Mouse (Mus musculus) layer of hippocampus, adult 18-20 months (tissue): ENCODE measurements around the gene Snx29. TPM values are rescaled to one million over a fixed set of nuclear protein-coding genes. Genes with fewer than 3 reads are reported as not detected.
"Not testable (repeated sequence)": the region's sequence is repeated elsewhere in the genome, so short reads cannot be mapped to it uniquely, and the experiment has no call there.

Source experiments
- DNase-seq, 2 experiments: peaks; one replicate each; pipeline ENCODE4 v3.0.0; 2022; ENCODE audit warnings: low spot score in 2 of 2
- total RNA-seq, 2 experiments: library from RNA; stranded (reverse); gene quantifications; 2 replicates each; pipeline ENCODE4 v1.2.3; 2021

Gene Snx29
- total RNA-seq, 2 experiments from 2014 or later = 20.5 to 24.6 TPM

DNA sequence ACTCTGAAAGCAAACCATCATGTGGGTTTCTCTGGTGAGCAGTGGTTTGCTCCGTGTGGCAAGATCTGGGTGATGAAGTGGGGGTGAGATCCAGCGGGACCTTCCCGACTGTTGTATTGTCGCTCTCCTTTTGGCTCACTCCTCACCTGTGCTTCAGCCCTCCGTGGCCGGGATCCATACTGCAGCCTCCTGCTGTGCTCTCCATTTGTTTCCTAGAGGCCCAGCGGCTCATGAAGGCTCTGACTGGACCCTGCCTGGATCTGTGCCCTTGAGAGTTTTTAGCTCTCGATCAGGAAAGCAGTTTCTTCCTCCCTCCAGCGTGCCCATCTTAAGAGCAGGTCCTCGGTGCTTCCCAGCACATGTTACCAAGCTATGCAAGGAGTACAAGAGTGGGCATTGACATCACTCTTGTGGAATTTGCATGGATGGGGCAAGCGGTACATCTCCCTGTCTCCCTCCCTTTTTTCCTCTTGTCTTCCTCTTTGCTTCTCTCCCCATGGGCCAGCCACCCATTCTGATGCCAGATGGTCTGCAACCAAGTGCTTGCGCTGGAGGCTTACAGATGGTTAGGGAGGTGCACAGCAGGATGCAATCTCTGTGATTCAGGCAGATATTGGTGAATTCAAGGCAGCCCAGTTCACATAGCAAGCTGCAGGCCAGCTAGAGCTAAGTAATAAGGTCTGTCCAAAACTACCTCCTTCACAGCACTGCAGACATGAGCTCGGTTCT, 207.9 kb downstream of the Snx29 start:
- peak in 1 of 2 experiments; percentile 18 for DNase-seq

DNA sequence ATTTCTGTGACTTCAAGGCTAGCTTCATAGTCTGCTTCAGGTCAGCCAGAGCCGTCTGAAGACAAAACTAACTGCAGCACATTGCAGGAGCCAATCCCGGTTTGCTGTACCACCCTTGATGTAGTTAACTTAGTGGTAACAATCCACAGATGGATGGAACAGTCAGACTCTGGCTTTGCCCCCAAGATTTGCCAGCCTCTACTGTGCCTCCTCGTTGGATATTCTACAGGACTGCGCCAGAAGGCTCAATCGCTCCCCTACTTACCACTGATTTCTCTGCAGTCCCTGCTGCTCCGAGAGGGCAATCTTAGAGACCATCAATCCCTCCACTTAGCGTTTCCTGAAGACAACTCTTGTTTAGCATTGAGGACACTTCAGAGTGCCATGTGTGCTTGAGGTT, 208.7 kb downstream of the Snx29 start:
- no peak for DNase-seq

DNA sequence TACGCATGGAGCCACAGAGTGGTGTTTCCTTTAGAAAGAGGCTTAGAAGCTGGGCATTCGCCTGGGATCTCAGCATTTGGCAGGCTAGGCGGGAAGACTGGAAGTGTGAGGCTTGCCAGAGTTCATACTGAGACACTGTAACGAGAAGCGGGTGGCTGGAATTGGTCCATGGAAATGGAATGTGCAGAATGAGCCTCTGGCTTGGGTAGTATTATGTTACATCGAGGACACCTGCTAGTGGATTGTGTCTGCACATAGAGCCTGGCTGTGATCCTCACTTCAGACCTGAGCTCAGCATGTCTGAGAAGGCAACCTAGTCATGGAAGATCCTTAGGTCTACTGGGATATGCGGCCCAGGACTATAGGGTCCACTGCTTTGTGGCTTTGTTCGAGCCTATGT, 209.9 kb downstream of the Snx29 start:
- DNase-seq = peak; percentile 15 to 65

DNA sequence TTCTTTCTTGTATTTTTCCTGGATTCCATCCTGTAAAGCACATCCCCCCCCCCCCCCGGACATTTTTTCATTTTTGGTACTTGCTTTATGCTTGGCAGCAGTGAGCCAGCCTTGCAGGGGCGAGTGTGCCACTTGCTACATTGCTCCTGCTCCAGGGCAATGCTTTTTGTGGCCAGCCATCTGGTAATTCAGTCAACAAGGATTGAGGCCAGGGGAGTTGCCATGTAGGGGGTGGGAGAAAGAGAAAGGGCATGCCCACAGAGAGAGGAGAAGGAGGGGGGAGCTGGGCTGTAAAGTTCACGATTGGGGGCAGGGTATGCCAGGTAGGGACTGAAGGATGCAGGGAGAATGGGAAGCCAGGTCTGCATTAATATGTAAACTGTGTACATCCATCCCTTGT, 210.7 kb downstream of the Snx29 start:
- no peak for DNase-seq

DNA sequence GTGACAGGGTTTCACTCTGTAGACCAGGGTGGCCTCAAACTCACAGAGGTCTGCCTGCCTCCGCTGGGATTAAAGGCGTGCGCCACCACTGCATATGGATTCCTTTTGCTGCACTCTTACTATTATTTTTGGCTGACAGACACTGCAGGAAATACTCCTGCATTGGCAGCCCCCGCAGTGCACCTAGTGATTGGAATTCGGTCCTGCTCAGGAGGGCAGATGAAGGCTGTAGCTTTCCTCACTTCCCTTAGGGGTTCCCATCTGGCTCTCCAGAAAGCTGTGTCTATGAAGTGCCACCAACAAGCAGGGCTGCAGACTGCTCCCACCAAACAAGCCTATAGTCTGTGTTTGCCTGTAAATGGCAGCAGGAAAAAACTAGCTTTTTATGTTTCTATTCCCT, 215.0 kb downstream of the Snx29 start:
- no peak for DNase-seq

DNA sequence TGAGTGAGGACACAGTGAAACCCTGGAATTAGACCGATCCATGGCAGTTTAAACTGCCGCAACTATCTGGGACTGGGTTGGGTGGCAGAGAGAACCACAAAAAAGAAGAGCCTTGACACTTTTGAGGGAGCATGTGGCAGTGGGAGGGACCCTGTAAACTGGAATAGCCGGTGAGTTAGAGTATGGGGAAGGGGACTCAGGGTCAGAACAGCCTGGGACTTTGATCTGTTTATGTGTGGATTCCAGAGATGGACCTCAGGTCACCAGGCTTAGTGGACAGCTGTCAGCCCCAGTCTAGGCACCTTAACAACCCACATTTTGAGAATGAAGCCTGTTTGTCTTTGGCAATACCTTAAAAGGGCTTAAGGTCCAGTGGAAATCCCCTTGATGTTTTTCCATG, 215.5 kb downstream of the Snx29 start:
- DNase-seq = no peak

DNA sequence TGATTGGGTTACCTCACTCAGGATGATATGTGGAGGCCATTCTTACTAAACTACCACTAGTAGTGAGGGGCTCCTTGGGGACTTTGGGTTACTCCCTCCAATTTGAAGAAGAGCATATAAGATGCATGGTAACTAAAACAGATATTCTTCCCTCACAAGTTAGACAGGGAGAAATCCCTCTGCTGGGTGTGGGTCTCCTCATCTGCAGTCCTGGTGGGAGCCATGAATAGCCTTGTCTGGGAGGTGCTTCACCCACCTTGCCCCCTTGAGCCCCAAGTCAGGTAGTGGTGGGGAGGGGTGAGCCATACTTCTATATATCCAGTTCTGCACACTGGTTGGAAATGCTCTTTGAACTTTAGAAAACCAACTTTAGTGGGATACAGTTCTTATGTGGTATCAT, 218.3 kb downstream of the Snx29 start:
- no peak for DNase-seq

DNA sequence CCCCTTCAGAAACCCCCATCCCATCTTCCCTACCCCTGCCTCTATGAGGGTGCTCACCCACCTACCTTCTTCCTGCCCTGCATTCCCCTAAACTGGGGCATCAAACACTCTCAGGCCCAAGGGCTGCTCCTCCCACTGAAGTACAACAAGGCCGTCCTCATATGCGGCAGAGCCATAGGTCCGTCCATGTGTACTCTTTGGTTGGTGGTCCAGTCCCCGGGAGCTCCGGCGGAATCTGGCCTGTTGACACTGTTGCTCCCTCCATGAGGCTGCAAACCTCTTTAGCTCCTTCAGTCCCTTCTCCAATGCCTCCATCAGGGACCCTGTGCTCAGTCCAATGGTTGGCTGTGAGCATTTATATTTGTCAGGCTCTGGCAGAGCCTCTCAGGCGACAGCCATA, 219.1 kb downstream of the Snx29 start:
- no peak for DNase-seq

DNA sequence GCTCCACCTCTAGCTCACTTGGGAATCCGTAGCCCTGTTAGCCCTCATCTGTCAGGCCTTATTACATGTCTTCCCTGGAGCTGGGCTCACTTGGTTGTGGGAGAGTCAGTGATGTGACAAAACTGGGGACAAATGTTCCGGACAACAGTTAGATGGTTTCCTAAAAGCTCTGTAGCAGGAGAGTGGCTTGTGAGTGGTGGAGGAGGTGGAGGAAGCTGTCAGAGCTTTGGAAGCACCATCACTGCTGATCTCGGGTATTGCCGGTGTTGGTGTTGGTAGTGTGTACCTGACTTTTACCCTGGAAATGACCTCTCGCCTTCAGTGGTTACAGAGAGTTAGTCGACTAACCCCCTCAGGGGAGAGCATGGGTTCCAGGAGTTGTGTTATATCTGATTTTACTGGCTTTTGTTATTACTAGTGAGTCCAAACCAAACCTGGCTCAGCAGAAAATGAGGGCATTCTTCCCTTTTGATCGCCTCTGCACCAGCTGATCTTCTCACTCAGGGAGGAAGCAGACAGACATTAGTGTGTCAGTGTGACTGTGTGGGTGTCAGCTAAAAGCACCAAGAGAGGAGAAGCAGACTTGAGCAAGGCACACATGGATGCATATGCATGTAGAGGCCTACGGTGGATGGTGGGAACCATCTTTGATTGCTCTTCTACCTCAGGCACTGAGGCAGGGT, 227.5 kb downstream of the Snx29 start:
- peak; percentile 32 to 70 for DNase-seq

DNA sequence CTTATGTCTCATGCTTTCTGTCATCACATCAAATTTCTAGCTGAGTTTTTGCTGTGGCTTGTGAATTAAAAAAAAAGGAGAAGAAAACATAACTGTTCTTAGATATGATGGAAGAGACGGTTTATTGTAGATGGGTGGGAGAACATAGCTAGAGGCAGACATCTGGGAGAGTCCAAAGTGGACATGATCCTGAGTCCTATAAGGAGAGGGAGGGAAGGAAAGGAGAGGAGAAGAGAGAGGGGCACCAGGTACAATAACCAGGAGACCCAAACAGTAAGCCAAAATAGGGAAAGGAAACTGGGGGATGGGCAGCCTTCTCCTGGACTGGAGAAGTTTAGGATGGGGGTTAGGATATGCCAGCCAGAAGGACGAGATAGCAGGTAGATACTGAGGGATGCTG, 239.0 kb downstream of the Snx29 start:
- DNase-seq = no peak

DNA sequence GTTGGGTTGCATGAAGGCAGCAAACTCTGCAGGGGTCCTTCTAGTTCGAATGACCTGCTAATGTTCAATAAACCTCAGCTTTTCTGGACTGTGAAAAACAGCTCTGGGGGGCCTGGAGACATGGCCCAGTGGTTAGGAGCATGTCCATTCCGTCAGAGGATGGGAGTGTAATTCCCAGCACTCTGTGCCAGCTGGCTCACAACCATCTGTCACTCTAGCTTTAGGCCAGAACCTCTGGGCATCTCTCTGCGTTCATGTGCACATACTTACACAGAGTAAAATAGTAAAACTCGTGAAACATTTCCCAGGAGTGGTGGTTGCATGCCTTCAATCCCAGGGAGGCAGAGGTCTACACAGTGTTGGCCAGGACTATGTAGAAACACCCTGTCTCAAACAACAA, 241.1 kb downstream of the Snx29 start:
- no peak for DNase-seq

DNA sequence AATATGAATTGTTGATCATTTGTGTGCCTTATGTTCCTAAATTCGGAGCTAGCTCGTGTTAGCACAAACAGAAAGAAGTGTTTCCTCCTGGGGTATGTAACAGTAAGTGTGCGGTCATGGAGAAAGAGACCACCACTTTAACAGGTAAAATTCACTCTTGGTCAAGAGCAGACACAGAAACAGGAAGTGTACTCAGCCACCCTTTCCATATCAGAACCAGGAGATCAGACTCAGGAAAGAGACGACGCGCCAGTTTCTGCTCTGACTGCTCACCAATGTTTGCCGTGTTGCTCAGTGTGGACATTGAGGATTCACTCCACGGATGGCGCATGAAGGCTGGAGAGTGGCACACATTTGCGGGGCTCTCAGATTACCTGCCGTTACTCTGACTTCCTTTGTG, 242.4 kb downstream of the Snx29 start:
- DNase-seq = no peak

DNA sequence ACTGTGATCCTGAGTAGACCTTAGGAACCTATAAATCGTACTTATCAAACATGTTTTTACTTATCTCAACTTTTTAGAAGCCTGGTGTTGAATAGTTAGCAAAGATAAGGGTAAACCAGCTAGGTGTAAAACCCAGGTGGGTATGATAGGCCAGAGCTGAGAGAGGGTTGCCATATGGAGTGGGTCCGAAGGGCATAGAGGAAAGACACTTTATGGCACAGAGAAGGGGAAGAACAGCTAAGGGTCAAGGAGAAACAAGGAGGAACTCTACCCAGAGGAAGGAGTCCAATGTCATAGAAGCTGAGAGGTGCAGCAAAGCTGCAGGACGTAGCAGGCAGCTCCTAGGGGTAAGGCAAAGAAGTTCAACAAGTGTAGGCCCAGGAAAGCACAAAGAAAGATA, 244.9 kb downstream of the Snx29 start:
- DNase-seq = no peak

DNA sequence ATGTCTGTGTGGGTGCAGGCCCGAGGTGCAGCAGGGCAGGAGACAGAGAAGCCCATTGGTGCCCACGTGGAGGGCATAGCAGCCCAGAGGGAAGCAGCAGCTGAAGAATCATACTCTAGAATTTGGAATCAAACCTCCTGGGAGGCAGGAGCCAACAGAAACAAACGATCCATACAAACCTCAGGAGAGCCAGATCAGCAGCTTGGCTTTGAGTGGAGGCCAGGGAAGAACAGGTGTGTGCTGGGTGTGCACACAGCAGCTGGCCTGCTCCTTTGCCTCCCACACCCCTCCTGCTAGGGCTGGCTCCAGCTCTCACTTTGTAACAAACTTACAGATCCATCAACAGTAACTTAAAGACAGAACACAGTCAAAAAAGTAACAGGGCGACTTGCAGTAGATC, 245.4 kb downstream of the Snx29 start:
- peak; percentile 25 to 35 for DNase-seq

DNA sequence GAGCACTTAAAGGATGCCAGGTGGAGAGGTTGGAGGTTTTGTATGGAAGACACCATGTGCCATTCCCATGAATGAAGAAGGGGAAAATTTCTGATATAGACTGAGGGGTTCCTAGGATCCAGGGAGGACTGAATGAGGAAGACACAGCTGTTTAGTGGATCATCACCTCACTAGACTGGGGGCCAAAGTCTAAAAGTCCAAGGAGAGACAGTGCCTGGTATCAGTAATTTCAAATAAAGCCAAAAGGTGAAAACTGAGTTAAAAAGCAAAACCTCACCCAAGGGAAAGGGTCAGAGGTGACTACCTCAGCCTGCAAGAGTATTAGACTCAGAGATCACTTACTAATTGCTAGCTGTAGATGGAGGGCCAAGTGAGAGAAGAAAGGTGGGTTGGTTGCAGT, 245.9 kb downstream of the Snx29 start:
- DNase-seq = no peak

DNA sequence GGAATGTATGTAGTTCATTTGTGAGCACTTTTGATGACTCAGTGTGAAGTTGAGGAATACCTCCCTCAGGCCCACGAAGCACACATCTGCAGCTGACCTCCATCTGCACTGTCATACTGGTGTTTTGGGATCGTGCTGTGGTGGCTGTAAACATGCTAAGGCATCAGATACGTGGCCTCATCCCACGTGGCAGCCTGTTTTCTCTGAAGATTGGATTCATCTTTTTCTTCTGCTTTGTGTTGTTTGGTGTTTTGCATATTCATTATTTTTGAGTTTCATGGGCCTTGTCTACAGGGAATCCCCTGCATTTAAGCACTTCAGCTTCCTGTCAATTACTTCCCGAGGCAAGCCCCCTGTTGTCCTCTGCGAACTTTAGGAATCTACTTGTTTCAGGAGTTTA, 246.4 kb downstream of the Snx29 start:
- no peak for DNase-seq

DNA sequence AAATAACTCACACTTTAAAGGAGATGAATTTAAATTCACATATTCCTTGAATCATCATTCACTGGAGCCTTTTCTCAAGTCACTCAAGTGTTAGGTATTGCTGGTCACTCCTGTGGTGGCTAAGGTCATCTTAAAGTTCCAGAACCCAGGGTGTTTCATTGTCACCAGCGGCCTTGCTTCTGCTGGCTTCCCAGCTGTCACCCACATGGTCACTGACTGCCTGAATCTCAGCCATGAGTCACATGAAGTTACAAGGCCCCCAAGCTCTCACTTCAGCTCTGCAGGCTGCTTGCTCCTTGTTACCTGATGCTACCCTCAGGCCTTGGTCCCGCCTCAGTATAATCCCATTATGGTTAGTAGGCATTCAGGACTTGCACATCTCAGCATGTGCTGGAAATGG, 247.4 kb downstream of the Snx29 start:
- no peak for DNase-seq

DNA sequence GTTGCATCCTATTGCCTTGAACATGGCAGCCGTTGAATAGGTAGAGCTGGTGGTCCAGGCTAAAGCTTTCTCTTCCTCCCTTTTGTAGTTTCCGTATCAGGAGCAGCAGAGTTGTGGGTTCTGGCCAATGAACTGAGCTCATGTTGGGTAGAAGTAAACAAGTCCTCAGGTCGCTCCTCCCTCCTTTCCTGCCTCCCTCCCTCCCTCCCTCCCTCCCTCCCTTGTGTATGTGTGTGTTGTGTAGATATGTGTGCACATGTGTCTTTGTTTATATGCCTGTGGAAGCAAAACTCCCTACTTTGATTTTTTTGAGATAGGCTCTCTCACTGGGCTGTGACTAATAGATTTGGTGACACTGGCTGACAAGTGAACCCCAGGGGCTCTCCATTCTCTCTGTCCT, 251.8 kb downstream of the Snx29 start:
- DNase-seq = no peak

DNA sequence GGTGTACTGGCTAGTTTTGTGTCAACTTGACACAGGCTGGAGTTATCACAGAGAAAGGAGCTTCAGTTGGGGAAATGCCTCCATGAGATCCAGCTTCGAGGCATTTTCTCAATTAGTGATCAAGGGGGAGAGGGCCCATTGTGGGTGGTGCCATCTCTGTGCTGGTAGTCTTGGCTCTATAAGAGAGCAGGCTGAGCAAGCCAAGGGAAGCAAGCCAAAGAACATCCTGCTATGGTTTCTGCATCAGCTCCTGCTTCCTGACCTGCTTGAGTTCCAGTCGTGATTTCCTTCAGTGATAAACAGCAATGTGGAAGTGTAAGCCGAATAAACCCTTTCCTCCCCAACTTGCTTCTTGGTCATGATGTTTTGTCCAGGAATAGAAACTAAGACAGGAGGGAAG, 253.0 kb downstream of the Snx29 start:
- DNase-seq = not testable (repeated sequence)

DNA sequence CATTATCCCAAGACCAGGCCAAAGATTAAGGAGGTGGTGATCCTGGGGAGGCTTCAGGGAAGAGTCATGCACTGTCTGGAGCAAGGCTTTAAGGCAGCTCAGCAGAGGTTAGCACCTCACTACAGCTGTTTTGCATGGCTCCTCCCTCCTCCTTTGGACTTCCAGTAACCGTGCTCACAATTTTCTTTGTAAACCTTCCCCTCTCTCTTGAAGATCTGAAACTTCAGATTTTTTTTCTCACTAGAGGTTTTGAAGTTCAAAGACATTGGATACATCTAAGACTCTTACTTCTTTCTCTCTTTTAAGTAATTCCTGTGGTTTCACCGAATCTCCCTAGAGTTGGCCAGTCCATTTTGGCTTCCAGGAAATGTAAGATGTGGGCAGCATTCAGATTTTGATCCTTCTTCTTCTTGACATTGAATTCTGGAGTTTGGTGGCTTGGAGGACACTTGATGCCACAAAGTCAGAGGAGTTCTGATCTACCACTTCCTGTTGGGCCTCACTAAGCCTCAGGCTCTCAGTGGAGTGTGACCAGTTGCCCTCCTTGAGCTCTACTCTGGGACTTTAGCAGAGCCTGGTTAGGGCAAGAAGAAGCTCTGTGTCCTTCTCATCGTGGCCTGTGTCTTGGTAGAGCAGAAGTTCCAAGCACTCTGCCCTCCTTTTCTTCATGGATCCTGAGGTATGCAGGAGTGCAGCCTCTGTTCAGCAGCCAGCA, 255.0 kb downstream of the Snx29 start:
- no peak for DNase-seq

DNA sequence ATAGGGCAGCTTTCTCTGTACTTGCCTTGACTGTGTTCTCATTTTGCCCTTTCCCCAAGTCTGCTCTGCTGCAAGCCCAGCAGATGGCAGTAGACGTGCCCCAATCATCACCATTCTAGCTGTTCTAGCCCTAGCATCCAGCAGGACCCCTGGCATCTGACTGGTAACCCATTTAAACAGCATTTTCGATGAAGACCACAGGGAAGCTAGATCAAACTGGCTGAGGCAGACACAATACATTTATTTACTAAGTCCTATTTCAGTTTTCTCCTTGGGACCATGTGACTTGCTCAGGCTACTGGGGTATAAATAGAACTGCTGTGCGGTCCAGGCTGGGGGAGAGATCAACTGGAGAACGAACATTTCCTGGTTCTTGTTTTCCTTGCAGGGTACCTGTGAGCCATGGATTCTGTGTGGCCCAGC, 257.0 kb downstream of the Snx29 start:
- DNase-seq = peak; percentile 37 to 70

DNA sequence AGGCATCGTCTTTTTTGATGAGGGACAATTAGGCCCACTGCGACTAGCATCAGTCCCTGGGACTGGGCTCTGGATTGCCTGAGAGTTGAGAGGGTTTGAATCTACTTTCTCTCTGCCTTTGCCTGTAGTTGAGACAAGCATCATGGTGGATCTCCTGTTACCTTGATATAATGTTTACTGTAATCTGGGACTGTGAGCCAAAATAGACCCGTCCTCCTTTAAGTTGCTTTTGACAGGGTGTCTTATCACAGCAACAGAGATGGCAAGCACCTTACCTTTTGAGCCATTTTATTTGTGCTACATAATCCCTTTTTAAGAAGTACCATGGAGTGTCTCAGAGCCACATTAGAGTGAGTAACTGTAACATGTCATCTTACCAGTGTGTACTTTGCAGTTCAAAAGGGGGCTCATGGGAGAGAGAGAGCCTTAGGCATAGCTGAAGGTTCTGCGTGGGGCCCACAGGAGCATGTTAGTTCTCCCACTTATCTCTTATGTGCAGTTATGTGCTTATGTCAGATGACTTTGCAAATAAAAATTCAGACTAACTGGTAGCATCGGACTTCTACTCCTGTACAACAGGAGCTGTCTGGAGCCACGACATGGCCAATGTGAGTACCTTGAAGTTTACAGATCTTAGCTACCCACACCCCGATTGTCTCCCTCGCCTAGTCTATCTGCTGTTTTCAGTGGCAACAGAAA, 261.4 kb downstream of the Snx29 start:
- DNase-seq = no peak
